Mouse (Mus musculus): ENCODE data around the gene Ipo13.

GRCm38 (mm10) chr4:117895339-117895738 lies 19.5 kb downstream of the Ipo13 start:
- TF ChIP-seq GATA1 (IDR thresholded peaks at IDR 0.05; ENCODE audit: borderline replicate concordance, low read length): no peak
- no peak for TF ChIP-seq FLI1 (IDR thresholded peaks at IDR 0.05; ENCODE audit: low read length)
